Mouse (Mus musculus) 3134 (cell line): ENCODE results near the gene Neurl2.
"Not testable (repeated sequence)": the region's sequence is repeated elsewhere in the genome, so short reads cannot be mapped to it uniquely, and the experiment has no call there.

Source experiments
- DNase-seq: peaks from one replicate; pipeline ENCODE4 v3.0.0-alpha.2; 2011; ENCODE audit warnings: low spot score; ENCODE audit not compliant: insufficient read length; ENCODE audit errors: extremely low read depth

Gene Neurl2

DNA sequence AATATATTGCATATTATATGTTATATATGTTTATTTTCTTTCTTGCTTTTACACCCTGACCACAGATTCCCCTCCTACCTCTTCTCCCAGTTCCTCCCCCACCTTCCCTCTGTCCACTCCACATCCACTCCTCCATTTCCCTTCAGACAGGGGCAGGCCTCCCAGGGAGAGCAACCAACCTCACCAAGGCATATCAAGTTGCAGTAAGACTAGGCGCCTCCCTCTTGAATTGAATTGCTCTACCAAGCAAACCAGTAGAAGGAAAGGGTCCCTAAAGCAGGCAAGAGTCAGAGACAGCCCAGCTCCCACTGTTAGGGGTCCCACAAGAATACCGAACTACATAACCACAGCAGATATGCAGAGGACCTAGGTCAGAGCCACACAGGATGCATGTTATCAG, 25.9 kb upstream of the Neurl2 start:
- DNase-seq: no peak

DNA sequence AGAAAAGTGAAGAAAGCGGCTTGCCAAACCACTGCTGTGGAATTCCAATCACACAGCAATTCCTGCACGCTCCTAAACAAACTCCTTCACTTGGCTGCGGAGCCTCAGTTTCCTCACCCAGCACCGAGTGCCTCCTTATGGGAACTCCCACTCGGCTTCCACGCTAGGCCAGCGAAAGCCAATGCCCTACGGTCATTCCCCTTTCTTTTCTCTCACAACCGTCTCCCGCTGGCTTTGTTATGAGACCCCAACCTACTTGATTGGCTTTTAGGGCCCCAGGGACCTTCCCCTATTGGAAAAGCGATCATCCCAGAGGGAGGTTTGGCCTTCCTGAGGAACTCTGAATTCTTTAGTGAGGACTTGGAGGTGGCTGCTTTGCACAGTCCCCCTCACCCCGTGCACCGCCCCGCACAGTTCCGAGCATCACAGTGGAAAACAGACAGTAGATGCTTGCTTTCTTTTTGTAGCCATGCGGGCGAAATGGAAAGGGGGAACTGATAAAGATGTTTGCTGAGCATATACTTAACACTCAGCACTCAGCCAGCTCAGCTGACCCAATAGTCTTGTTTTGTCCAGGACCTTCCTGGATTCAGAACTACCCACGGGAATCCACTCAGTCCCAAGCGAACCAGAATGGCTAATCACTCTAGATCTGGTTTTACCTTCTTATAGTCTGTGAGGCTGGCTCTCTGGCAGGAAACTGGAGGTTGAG, 24.7 kb upstream of the Neurl2 start:
- DNase-seq: no peak

DNA sequence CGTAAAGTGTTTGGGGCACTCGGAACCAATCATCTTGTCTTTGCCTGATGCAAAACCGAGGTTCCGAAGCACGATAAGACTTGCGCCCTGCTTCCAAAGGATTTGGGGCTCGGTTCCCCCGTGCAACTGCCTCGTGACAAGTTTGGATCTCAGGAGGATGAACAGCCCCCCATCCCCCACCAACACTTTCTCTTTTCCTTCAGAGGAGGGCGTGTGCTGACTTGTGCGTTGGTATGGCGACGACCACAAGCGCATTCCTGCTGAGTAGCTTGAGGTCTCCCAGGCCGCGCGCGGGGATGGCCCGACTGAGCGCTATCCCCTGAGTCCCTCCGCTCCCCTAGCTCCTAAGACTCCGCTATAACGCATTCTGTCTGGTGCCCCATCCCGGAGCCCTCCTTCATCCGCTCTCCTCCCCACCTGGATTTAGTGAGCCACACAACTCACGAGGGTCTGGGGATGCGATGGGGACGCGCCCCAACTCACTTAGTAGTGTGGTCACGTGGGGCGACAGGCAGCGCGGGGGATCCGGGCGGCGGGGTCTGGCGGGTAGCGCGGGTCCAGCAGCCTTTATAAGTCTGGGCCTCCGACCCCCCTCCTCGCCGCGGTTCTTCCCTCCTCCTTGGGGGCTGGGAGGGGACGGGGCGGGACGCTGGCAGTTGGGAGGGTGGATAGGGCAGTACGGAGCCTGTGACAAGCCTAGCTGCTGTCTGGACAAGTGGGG, 24.0 kb upstream of the Neurl2 start, which contains the start of gene Pltp:
Pltp (minus strand) TSS at position 611 of the 721 bp plus-strand sequence.
- DNase-seq: no peak

DNA sequence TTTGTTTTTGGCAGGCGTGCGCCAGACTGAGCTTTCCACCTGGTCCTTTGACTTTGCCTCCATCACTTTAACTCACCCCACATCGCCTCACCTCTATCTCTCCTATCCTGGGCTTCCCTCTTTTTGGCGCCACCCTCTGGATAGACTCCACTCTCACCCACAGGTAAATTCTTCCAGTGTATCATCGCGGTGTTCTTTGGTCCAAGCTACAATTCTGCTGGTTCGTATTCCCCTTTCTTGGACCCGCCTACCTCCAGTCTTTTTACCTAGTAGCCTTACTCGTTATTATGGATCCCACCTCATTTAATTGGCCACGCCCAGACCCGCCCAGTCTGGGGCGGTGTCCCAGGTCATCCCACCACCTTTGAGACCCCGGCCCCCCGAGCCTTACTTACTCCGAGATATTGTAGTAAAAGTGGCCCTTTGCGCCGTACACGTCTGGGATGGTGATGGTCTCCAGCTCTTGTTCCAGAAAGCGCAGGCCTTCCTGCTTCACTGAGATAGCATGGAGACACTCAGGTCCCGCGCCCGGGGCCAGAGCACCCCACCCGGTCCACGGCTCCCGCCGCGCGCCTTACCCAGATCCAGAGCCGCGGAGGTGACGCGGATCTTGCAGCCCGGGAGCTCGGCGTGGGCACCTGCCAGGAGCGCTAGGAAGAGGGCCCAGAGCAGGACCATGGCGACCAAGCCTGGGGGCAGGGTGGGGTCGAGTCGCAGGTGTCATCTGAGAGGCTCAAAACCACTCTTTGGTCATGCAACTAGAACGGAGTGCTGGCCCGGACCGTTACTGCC, 23.2 kb upstream of the Neurl2 start:
- DNase-seq: no peak

DNA sequence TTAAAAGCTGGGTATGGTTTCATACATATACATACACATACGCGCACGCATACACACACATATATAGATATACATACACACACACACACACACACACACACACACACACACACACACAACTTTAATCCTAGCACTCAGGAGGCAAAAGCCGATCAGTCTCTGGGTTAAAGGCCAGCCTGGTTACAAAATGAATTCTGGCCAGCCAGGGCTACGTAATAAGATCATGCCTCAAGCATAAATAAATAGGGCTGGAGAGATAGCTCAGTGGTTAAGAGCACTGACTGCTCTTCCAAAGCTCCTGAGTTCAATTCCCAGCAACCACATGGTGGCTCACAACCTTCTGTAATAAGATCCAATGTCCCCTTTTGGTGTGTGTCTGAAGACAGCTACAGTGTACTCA, 22.3 kb upstream of the Neurl2 start:
- not testable (repeated sequence) for DNase-seq

DNA sequence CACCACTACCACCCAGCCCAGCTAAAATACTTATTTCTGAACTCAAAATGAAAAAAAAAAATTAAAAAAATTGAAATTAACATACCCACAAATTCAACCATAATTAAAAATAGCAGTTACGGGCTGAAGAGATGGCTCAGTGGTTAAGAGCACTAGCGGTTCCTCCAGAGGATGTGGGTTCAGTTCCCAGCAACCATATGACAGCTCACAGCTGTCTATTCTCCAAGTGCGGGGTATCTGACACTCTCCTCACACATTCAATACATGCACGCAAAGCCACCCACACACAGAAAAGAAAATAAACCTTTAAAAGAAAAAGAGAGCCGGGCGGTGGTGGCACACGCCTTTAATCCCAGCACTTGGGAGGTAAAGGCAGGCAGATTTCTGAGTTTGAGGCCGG, 16.8 kb upstream of the Neurl2 start:
- DNase-seq: no peak

DNA sequence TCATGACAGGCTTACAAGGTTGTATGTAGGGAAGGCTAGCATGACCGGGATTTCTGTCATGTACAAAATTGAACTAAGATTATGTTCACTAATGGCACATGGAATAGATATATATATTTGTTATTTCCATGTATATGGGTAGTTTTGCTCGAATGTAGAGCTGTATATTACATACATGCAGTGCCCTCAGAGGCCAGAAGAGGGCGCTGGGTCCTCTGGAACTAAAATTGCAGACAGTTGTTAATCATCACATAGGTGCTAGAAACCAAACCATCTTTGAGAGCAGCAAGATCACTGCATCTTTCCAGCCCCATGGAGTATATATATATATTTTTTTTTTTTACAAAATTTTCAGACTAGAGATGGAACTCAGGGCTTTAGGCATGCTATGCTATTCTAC, 12.5 kb upstream of the Neurl2 start:
- no peak for DNase-seq

DNA sequence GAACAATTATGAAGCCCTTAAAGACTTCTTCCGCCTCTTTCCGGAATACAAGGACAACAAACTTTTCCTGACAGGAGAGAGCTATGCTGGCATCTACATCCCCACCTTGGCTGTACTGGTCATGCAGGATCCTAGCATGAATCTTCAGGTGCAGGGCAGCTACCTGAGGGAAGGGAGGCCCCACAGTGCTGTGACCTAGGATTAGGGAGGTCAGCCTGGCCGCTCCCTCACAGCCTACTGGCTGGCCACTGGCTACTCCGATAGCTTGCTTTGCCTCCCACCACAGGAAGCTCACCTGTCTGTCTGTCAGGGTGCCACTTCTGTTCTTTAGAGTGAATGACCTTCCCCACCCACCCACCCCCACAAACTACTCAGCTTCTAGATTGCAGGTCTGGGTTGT, 1.9 kb upstream of the Neurl2 start:
- DNase-seq: no peak

DNA sequence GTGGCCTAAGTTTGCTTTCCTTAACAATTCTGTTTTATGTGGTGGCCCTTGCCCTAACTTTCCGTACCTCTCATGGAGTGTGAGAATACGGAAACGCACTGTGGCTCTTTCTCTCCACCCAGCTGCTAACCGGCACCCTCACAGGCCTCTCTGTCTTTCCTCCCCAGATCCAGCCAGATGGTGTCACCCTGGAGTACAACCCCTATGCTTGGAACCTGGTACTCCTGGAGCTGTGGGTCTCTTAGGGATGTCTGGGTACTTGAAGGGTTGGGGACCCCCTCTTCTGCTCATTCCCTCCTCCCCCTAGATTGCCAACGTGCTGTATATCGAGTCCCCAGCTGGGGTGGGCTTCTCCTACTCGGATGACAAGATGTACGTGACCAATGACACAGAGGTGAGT, 1.3 kb upstream of the Neurl2 start:
- no peak for DNase-seq

DNA sequence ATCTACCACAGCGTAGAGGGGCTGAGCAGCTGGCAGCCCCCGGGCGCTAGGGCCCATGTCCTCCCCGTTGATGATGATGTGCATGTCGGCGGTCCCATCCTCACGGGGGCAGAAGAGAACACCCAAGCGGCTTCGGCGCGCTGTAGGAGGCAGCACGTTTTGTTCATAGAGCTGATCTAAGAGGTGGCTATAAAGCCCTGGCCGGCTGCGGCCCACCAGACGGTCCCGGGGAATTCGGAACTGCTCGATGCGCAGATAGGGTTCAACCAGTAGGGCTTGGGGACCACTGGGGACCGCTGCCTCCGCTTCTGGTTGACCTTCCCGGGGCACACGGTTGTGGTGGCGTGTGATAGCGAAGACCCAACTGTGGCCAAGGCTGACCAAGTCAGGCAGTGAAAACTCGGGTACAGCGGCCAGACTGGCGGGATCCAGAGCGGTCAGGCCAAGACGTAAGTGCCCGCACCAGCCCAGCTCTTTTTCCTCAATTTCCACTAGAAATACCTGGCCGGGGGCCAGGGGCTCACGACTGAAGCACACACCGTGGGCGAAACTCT, 431 bp downstream of the Neurl2 start, which contains the start of gene Ctsa:
Ctsa (plus strand) TSS at position 126 of the 554 bp plus-strand sequence.
- DNase-seq: peak; percentile 42

DNA sequence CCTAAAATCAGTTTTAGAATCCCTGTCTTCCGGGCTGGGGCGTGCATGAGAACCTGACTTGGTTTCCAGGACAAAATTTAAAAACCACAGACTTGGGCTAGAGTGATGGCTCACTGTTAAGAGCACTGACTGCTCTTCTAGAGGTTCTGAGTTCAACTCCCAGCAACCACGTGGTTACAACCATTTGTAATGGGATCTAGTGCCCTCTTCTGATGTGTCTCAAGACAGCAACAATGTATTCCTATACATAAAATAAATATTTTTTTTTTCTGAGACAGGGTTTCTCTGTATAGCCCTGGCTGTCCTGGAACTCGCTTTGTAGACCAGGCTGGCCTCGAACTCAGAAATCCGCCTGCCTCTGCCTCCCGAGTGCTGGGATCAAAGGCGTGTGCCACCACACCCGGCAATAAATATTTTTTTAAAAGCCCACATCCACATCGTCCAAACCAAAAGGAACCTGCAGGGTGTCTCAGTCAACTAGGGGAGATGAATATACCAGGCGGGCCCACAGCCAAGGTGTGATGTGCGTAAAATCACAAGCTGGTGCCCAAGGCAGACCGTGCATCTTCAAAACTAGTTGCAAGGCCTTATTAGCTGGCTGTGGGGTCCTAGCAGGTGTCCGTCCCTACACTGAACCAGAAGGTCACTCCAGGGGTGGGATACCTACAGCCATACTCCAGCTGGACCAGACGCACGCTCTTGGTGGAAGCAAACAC, 1.1 kb downstream of the Neurl2 start:
- DNase-seq: no peak

DNA sequence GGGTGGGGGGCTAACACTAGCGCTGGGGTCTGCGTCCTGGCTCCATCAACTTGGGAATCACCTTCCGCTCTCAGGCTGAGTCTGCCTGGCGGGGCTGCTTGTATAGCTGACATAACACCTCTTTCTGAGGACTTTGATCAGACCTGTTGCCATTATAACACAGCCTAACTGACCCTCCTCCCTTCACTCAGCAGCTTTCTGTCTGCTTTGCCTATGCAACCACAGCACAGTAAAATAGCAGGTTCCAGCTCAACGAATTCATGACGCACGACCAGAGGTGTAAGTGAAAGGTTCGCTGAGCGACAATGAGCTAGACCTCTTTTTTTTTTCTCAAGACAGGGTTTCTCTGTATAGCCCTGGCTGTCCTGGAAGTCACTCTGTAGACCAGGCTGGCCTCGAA, 2.2 kb downstream of the Neurl2 start:
- no peak for DNase-seq

DNA sequence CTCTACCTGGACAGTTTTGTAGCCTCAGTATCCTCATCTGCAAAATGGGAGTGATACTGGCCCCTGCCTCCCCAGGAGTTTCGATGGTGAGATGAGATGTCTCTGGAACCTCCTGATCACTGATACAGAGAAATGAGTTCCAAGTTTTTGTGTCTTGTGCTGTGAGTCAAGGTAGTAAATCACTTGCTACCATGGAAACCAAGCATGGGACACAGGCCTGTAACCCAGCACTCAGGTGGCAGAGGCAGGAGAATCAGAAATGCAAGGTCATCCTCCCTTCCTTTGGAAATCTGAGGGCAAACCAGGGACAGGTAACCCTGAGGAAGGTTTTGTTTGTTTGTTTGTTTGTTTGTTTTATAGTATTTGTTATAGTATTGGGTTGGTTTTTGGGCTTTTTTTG, 4.2 kb downstream of the Neurl2 start:
- no peak for DNase-seq

DNA sequence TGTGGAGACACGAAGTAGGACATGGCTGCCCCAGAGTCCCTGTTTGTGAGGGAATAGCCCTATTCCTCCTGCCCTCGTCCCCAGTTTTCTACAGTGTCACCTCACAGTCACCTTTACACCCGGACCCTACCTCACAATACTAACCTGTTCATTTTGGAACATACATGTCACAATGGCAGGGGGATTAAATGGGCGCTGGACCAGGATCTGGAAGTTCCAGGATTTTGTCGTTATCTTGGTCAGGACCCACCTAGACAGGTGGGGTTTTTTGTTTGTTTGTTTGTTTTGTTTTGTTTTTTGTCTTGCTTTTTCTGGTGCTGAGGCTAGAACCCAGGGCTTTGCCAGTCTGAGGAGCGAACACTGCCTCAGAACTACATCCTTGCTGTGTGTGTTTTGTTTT, 4.8 kb downstream of the Neurl2 start, which contains the start of gene Spata25:
Spata25 (minus strand) TSS at position 101 of the 400 bp plus-strand sequence.
- DNase-seq: no peak

DNA sequence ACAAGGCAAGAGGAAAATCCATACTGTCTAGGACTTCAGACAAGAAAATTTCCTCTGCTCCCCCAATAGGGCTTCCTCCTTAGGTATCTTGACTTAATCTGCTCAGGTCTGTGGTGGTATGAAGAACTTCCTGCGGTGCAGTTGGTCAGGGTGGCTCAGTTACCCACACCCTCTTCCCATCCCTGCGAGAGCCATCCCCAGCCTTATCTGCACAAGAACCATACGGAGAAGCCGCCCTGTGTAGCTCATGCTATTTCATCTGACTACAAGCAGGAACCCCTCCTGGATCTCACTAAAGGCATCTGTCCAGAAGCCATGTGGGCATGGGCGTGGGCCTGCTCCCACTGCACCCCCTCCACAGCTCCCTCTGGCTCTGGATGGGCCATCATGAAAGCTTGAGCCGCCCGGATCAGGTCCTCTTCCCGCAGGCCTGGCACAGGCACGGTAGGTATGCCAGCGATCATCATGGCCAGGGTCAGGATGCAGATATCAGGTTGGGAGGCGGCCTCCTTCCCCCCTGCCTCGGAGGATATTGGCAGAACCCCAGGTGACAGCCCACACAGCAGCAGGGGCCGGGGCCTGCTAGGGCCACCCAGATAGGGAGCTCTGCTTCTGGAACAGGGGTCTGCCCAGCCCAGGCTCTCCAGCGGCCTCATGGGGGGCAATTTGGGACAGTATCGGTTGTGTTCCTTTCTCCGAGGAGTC, 6.0 kb downstream of the Neurl2 start:
- no peak for DNase-seq

DNA sequence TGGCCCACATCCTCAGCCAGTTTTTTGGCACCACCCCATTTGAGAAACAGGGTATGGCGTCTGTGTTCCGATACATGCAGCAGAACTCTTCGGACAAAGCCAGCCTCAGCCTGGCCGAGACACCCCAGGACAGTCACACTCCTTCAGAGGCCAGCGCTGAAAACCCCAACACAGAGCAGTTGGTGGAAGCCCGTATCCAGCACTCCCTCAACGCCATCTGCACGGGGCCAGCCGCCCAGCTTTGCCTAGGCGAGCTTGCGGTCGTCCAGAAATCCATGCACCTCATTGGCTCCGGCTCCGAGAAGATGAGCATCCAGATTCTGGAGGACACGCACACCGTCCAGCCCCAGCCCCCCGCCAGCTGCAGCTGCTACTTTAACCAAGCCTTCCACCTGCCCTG, 7.7 kb downstream of the Neurl2 start:
- no peak for DNase-seq

DNA sequence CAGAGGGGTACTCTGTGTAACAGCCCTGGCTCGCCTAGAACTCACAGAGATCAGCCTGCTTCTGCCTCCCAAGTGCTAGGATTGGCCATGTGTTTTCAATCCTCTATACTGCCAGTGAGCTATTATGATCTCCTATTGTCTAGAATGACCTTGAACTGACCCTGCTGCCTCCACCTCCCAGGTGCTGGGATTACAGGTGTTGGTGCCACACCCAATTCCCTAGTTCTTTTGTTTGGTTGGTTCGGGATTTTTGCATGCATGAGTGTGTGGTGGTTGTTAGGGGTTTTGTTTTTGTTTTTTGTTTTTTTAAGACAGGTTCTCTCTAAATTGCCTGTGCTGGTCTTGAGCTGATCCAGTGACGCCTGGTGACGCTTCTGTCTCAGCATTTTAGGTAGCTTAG, 9.3 kb downstream of the Neurl2 start:
- no peak for DNase-seq

DNA sequence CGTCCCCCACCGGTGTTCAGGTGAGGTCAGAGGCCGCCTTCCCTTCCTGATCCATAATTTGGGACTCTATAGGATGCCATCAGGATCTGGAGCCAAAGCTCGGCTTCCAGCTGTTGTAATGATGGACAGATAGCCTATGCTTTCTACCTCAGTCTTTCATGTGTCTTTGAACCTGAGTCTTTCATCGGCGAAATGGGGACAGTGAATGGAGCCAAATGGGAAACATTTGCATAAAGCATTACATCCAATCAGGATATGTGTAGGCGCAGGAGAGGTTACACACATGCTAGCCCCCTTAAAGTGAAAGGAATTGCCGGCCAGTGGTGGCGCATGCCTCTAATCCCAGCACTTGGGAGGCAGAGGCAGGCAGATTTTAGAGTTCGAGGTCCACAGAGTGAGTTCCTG, 10.1 kb downstream of the Neurl2 start:
- DNase-seq: no peak

DNA sequence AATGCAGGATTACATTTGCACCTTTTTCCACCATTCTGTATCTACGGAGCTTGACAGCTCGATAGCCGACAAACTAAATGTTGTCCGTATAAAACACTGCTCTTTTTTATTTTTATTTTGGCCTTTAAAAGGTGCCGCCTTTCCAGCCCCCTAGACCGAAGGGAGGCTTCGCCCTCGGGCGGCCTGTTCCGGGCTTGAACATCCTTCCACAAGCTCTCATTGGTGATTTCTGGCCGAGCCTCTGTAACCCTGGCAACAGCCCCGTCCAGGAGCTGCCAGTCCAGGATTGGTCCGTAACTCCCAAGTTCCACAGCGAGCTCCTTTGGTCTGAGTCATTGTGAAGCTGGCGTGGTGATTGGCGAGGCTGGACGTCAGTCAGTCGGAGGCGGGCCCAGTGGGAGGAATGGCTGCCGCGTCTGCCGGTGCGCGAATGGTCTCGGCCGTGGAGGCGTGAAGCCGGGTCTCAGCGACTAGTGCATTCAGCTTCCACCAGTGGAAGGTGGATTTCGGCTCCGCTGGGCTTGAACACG, 10.6 kb downstream of the Neurl2 start, which contains the start of gene Zswim1:
Zswim1 (plus strand) TSS at position 51 of the 530 bp plus-strand sequence.
- peak; percentile 96 for DNase-seq
